Mouse (Mus musculus): ENCODE measurements around the gene Fap. TPM values are rescaled to one million over a fixed set of nuclear protein-coding genes. Genes with fewer than 3 reads are reported as not detected.

Gene Fap
- polyA plus RNA-seq, 1 experiment from 2014 or later, result 27.6 TPM

DNA sequence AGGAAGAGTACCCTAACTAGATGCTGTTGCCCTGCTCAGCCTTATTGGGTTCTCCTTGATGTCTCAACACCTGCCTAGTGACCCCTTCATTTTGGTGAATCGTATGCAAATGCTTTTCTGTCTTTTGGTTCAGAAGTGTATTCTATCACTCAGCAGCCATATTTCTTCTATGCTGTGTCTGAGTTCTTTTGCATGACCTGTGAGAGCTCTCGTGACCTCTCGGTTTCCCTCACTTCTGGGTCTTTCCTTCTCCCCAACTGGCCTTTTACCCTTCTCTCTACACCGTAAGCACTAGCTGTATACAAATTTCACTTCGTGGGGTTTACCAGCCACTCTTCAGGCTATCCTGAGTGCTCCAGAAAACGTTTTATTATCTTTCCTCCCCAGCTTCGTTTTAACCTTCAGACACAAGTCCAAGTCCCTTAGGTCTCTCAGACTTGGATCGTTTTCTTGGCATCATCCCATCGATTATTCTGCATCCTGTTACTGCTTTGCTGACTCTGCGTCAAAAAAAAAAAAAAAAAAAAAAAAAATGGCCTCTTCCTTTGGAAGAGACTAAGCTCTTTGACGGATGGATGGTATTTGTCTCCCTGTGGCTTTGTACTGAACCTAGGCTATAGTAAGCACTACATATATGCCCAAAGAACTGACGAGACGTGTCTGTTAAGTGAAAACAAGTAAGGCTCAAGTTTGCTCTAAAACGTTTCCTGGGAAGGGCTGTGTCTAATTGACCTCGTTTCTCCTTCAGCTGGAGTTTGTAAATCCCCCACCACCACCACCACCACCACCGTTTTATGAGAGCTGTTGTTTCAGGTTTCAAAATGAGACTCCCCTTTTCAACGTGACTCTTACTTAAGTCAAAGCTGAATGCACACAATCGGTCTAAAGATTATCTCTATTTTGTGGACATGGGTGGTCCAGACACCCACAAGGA, 114.4 kb downstream of the Fap start:
- Histone ChIP-seq H3K4me3 (replicated peaks) (no peak overlapping the region), H3K36me3 (no peaks in the 10 kb centered on the region), H3K4me2 (replicated peaks) (no peak overlapping the region), H3K27me3 (peaks cover 3% of the 10 kb centered on the region; the same call in 1 of the 2 replicates), H3K9me3 (replicated peaks) (no peaks in the 10 kb centered on the region), H3K27ac (replicated peaks) (no peak overlapping the region), H3K9ac (no peak overlapping the region), H3K4me1 (0 out of 2 replicates have a peak, but pooled peaks cover 2% of the 10 kb centered on the region)
- ATAC-seq (ENCODE audit: insufficient number of reproducible peaks, low FRiP score, low TSS enrichment, low read depth), result no peak
- WGBS, result 51% methylated on average over 18 of the region's 18 CpGs

GRCm38 (mm10) chr2:62458070-62458469, 115.8 kb downstream of the Fap start:
- Histone ChIP-seq H3K9ac (no peak overlapping the region), H3K27me3 (peaks cover 3% of the 10 kb centered on the region; the same call in 1 of the 2 replicates), H3K36me3 (no peaks in the 10 kb centered on the region), H3K4me3 (replicated peaks) (no peak overlapping the region), H3K4me1 (0 out of 2 replicates have a peak, but pooled peaks cover 2% of the 10 kb centered on the region), H3K27ac (replicated peaks) (no peak overlapping the region), H3K4me2 (replicated peaks) (no peak overlapping the region), H3K9me3 (replicated peaks) (no peaks in the 10 kb centered on the region)
- 39% methylated on average over 9 of the region's 9 CpGs for WGBS
- ATAC-seq (ENCODE audit: insufficient number of reproducible peaks, low FRiP score, low TSS enrichment, low read depth), result no peak

- no peak overlapping the region for H3K4me2 ChIP-seq (replicated peaks)
- no peak overlapping the region for H3K4me3 ChIP-seq (replicated peaks)
- H3K27me3 ChIP-seq, result peaks cover 3% of the 10 kb centered on the region; the same call in 1 of the 2 replicates
- ATAC-seq (ENCODE audit: insufficient number of reproducible peaks, low FRiP score, low TSS enrichment, low read depth), result no peak
- H3K27ac ChIP-seq (replicated peaks), result no peak overlapping the region
- no peak overlapping the region for H3K9ac ChIP-seq
- H3K9me3 ChIP-seq (replicated peaks), result no peaks in the 10 kb centered on the region
- 0 out of 2 replicates have a peak, but pooled peaks cover 2% of the 10 kb centered on the region for H3K4me1 ChIP-seq
- 74% methylated on average over 11 of the region's 11 CpGs for WGBS
- no peaks in the 10 kb centered on the region for H3K36me3 ChIP-seq
These were observed 118.9 kb downstream of the Fap start for GRCm38 (mm10) chr2:62454991-62455390.

GRCm38 (mm10) chr2:62454033-62454432, 119.8 kb downstream of the Fap start:
- 66% methylated on average over 6 of the region's 6 CpGs for WGBS

More at GRCm38 (mm10) chr2:62454033-62454432, 119.8 kb downstream of the Fap start:
- Histone ChIP-seq H3K9me3 (replicated peaks) (no peaks in the 10 kb centered on the region), H3K27me3 (peaks cover 3% of the 10 kb centered on the region; the same call in 1 of the 2 replicates), H3K4me2 (replicated peaks) (no peak overlapping the region), H3K4me1 (0 out of 2 replicates have a peak, but pooled peaks cover 2% of the 10 kb centered on the region), H3K27ac (replicated peaks) (no peak overlapping the region), H3K36me3 (no peaks in the 10 kb centered on the region), H3K4me3 (replicated peaks) (no peak overlapping the region), H3K9ac (no peak overlapping the region)
- ATAC-seq (ENCODE audit: insufficient number of reproducible peaks, low FRiP score, low TSS enrichment, low read depth), result no peak

Other genes with a start within 250 kb of the Fap start
- gene Dpp4, start 161.8 kb downstream of the Fap start, polyA plus RNA-seq (2015; fragmentation: Nextera tagmentation; extraction: Ambion mirVana), result 9.1 and 11.1 TPM in 2 replicates
- gene Gcg, start 90.4 kb downstream of the Fap start, polyA plus RNA-seq (2015; fragmentation: Nextera tagmentation; extraction: Ambion mirVana), result not detected in 2 replicates
- gene Ifih1, start 72.2 kb upstream of the Fap start, polyA plus RNA-seq (2015; fragmentation: Nextera tagmentation; extraction: Ambion mirVana), result 2.6 and 3.3 TPM in 2 replicates
- gene Gca, start 90.2 kb upstream of the Fap start, polyA plus RNA-seq (2015; fragmentation: Nextera tagmentation; extraction: Ambion mirVana), result 2.0 and 2.8 TPM in 2 replicates